Mouse (Mus musculus) heart, adult 2 months (tissue): Measurements from ENCODE around the gene Nim1k. TPM values are rescaled to one million over a fixed set of nuclear protein-coding genes. Genes with fewer than 3 reads are reported as not detected.

Experiments used
- DNase-seq, 2 experiments: peaks; one replicate each; pipeline ENCODE4 v3.0.0; 2021
- H3K27ac ChIP-seq: fragments of 200-600 bp; 2 replicates; pipeline ENCODE4 v1.8.1; 2022
- H3K27me3 ChIP-seq: fragments of 200-500 bp; 2 replicates; pipeline ENCODE4 v1.6.1; 2012; ENCODE audit warnings: mild to moderate bottlenecking, low read length, inconsistent platforms, mixed read lengths; ENCODE audit not compliant: control insufficient read depth, insufficient read depth
- H3K36me3 ChIP-seq: fragments of 200-500 bp; 2 replicates; pipeline ENCODE4 v1.6.1; 2012; ENCODE audit warnings: low read length, inconsistent platforms; ENCODE audit not compliant: control insufficient read depth, insufficient read depth
- H3K4me1 ChIP-seq: fragments of 200-500 bp; 2 replicates; pipeline ENCODE4 v1.6.1; 2011; ENCODE audit warnings: low read length; ENCODE audit not compliant: control insufficient read depth, insufficient read depth
- H3K4me3 ChIP-seq: fragments of 200-600 bp; 2 replicates; pipeline ENCODE4 v1.8.1; 2022
- H3K79me2 ChIP-seq: fragments of 200-500 bp; replicated peaks from 2 replicates; pipeline ENCODE4 v1.6.1; 2012; ENCODE audit warnings: mild to moderate bottlenecking, inconsistent platforms, low read length, moderate library complexity, mixed read lengths; ENCODE audit not compliant: control insufficient read depth, insufficient read depth
- H3K9ac ChIP-seq: fragments of 200-500 bp; 2 replicates; pipeline ENCODE4 v1.6.1; 2012; ENCODE audit warnings: low read depth, mild to moderate bottlenecking, control low read depth, inconsistent platforms, low read length, mixed read lengths
- CTCF ChIP-seq: fragments of 200-600 bp; IDR thresholded peaks from 2 replicates; pipeline ENCODE4 v1.8.1; 2022; ENCODE audit warnings: antibody characterized with exemption, mild to moderate bottlenecking, moderate library complexity
- EP300 ChIP-seq: fragments of 200-500 bp; IDR thresholded peaks from 2 replicates; pipeline ENCODE4 v1.6.1; 2011; ENCODE audit warnings: low read depth, low read length, control low read depth; ENCODE audit not compliant: insufficient read depth
- POLR2A ChIP-seq: fragments of 200-500 bp; IDR thresholded peaks from 2 replicates; pipeline ENCODE4 v1.6.1; 2011; ENCODE audit warnings: mild to moderate bottlenecking, low read depth, low read length, control low read depth; ENCODE audit not compliant: insufficient read depth
- WGBS: fragments of 180-500 bp; shearing (Covaris S2); methylation state at CpG from one replicate; pipeline ENCODE4 v1.1.7; 2018; 5-methylcytosine and 5-hydroxymethylcytosine counted together
- intact Hi-C: fragments of 180-260 bp; cut with DNase I; formaldehyde crosslinking; loops from one replicate; pipeline ENCODE4 v1.15.1; 2025
- polyA plus RNA-seq: library from polyadenylated mRNA; depleted of rRNA; stranded (reverse); fragments of >200 nt; gene quantifications from 2 replicates; pipeline ENCODE4 v1.2.3, GENCODE M21; 2012
- total RNA-seq, 2 experiments: library from RNA; stranded (reverse); gene quantifications; 2 replicates each; pipeline ENCODE4 v1.2.3; 2021

The Nim1k gene
- total and polyA plus RNA-seq, 3 experiments: 0.64 to 1.8 (median 1.2) TPM

- intact Hi-C loops: loop anchor here (2.0 to 5.0 kb wide), 2 partner anchors 67 to 101 kb away; partner anchors contain the start of genes Nim1k and Zfp131
- WGBS: under 1% methylated on average over 59 of the region's 59 CpGs
These were observed 65.5 kb downstream of the Nim1k start, which contains the start of gene Hmgcs1 for GRCm38 (mm10) chr13:119690039-119690728. TSS of gene Hmgcs1 (plus strand) at chr13:119690379.

GRCm38 (mm10) chr13:119689709-119690038 is 66.0 kb downstream of the Nim1k start:
- no peaks in the 10 kb centered on the region for H3K27me3 ChIP-seq
- 8% methylated on average over 5 of the region's 5 CpGs for WGBS
- no peak for DNase-seq
- peak overlapping the region; percentile 51 for H3K4me3 ChIP-seq
- peaks cover 2% of the 10 kb centered on the region for H3K4me1 ChIP-seq
- H3K36me3 ChIP-seq: peaks cover 2% of the 10 kb centered on the region; the same call in 1 of the 2 replicates
- H3K27ac ChIP-seq: peak overlapping the region; percentile 60
- 0 out of 2 replicates have a peak, but pooled peaks cover 2% of the 10 kb centered on the region for H3K79me2 ChIP-seq
- intact Hi-C loops: loop anchor here (2.0 to 5.0 kb wide), 2 partner anchors 68 to 101 kb away; partner anchors contain the start of genes Nim1k and Zfp131
- TF ChIP-seq EP300 (no peak), POLR2A (peak; percentile 27), CTCF (no peak)
- no peak overlapping the region for H3K9ac ChIP-seq

More at GRCm38 (mm10) chr13:119690039-119690728, 65.5 kb downstream of the Nim1k start, which contains the start of gene Hmgcs1:
- H3K4me3 ChIP-seq: peak within 1 kb of the TSS; percentile 93
- no peaks in the 10 kb centered on the region for H3K27me3 ChIP-seq
- 0 out of 2 replicates have a peak, but pooled peaks cover 2% of the 10 kb centered on the region for H3K79me2 ChIP-seq
- peak; percentile 96 to 99 for DNase-seq
- peak within 1 kb of the TSS; percentile 93 for H3K27ac ChIP-seq
- H3K36me3 ChIP-seq: peaks cover 2% of the 10 kb centered on the region; the same call in 1 of the 2 replicates
- peaks cover 2% of the 10 kb centered on the region for H3K4me1 ChIP-seq
- TF ChIP-seq CTCF: no peak
- TF ChIP-seq EP300: 0 out of 2 replicates have a peak, but pooled peaks have one; percentile 5
- peak; percentile 78 for TF ChIP-seq POLR2A
- peak within 1 kb of the TSS; percentile 85 for H3K9ac ChIP-seq

GRCm38 (mm10) chr13:119684416-119685177 is 71.1 kb downstream of the Nim1k start:
- intact Hi-C loops: no loop called here
- Histone ChIP-seq H3K27me3 (no peaks in the 10 kb centered on the region), H3K27ac (no peak overlapping the region), H3K4me3 (no peak overlapping the region), H3K9ac (no peak overlapping the region), H3K79me2 (no peaks in the 10 kb centered on the region), H3K36me3 (no peaks in the 10 kb centered on the region), H3K4me1 (no peaks in the 10 kb centered on the region)
- no peak for DNase-seq
- WGBS: 78% methylated on average over 11 of the region's 11 CpGs
- TF ChIP-seq EP300 (no peak), POLR2A (no peak), CTCF (no peak)

- H3K4me1 ChIP-seq: no peaks in the 10 kb centered on the region
- H3K27ac ChIP-seq: no peak overlapping the region
- WGBS: 68% methylated on average over 3 of the region's 3 CpGs
- H3K36me3 ChIP-seq: no peaks in the 10 kb centered on the region
- TF ChIP-seq EP300: no peak
- no peak for TF ChIP-seq POLR2A
- no peak for TF ChIP-seq CTCF
- no peak for DNase-seq
- H3K79me2 ChIP-seq: no peaks in the 10 kb centered on the region
- intact Hi-C loops: no loop called here
- H3K9ac ChIP-seq: no peak overlapping the region
- H3K27me3 ChIP-seq: no peaks in the 10 kb centered on the region
- no peak overlapping the region for H3K4me3 ChIP-seq
These were observed 74.5 kb downstream of the Nim1k start for GRCm38 (mm10) chr13:119681161-119681560.

GRCm38 (mm10) chr13:119679721-119680120 is 76.0 kb downstream of the Nim1k start:
- no peaks in the 10 kb centered on the region for H3K79me2 ChIP-seq
- no peak for DNase-seq
- H3K27ac ChIP-seq: no peak overlapping the region
- intact Hi-C loops: no loop called here
- no peaks in the 10 kb centered on the region for H3K4me1 ChIP-seq
- H3K9ac ChIP-seq: no peak overlapping the region
- H3K27me3 ChIP-seq: no peaks in the 10 kb centered on the region
- no peak for TF ChIP-seq EP300
- no peak for TF ChIP-seq CTCF
- no peak for TF ChIP-seq POLR2A
- WGBS: 85% methylated on average over 2 of the region's 2 CpGs
- H3K36me3 ChIP-seq: no peaks in the 10 kb centered on the region
- H3K4me3 ChIP-seq: no peak overlapping the region

- H3K4me3 ChIP-seq: no peak overlapping the region
- H3K9ac ChIP-seq: no peak overlapping the region
- H3K27ac ChIP-seq: no peak overlapping the region
- 82% methylated on average over 8 of the region's 8 CpGs for WGBS
- no peaks in the 10 kb centered on the region for H3K4me1 ChIP-seq
- no peak for DNase-seq
- no peaks in the 10 kb centered on the region for H3K79me2 ChIP-seq
- no peaks in the 10 kb centered on the region for H3K27me3 ChIP-seq
- no peaks in the 10 kb centered on the region for H3K36me3 ChIP-seq
- intact Hi-C loops: no loop called here
- no peak for TF ChIP-seq CTCF
- no peak for TF ChIP-seq POLR2A
- TF ChIP-seq EP300: no peak
These were observed 76.9 kb downstream of the Nim1k start for GRCm38 (mm10) chr13:119678794-119679193.
